Mouse (Mus musculus): Measurements from ENCODE around the gene Klhl29. TPM values are rescaled to one million over a fixed set of nuclear protein-coding genes. Genes with fewer than 3 reads are reported as not detected.

Gene Klhl29
- polyA plus RNA-seq, 1 experiment from 2014 or later: 2.0 TPM

DNA sequence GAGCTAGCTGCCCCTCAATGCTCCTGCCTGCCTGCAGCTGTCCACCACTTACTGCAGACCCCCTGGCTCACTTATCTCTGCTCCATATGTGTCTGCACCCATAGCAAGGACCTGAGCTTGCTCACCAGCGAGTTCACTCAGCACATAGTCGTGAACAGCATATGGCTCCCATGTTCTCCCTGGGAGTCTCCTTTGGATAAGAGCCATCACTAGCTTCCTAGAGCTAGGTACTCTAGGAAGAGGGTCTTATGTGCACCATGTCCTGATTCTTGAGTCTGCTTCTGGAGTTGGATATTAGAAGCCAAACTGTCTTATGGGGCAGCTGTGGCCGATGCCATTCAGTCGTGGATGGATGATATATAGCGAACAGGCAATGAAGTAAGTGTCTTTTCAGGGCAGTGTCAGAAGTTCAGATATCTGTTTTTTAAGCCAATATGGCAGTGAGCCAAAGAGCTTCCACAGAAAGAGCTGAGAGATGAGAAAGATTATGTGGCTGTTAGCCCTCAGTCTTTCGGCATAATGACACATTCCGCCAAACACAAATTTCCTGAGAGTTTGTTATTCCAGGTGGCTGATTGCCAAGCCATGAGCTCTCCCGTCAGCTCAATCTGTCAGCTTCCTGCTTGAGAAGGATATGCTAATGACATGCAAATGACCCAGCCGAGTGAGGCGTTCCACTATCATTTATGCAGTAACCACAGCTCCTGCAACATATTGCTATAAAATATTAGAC, 287.5 kb downstream of the Klhl29 start:
- H3K4me3 ChIP-seq (ENCODE audit: low read depth, low read length): no peak overlapping the region
- DNase-seq (ENCODE audit: low spot score) (peak; percentile 17), ATAC-seq (ENCODE audit: insufficient read depth, low FRiP score, low TSS enrichment) (peak; percentile 69; the same call in 1 of the 2 replicates)
- H3K9ac ChIP-seq (ENCODE audit: low read length): no peak overlapping the region
- no peak overlapping the region for H3K27ac ChIP-seq (ENCODE audit: low read depth, low read length)
- H3K27me3 ChIP-seq (ENCODE audit: control insufficient read depth, insufficient read depth, low read length): no peaks in the 10 kb centered on the region
- no peaks in the 10 kb centered on the region for H3K36me3 ChIP-seq (ENCODE audit: control insufficient read depth, insufficient read depth, low read length)
- WGBS: 43% methylated on average over 10 of the region's 10 CpGs
- H3K4me2 ChIP-seq (ENCODE audit: low read depth): no peak overlapping the region
- no peaks in the 10 kb centered on the region for H3K9me3 ChIP-seq (ENCODE audit: control insufficient read depth, low read length)
- H3K4me1 ChIP-seq (ENCODE audit: control insufficient read depth, insufficient read depth, low read length): 0 out of 2 replicates have a peak, but pooled peaks cover 4% of the 10 kb centered on the region

DNA sequence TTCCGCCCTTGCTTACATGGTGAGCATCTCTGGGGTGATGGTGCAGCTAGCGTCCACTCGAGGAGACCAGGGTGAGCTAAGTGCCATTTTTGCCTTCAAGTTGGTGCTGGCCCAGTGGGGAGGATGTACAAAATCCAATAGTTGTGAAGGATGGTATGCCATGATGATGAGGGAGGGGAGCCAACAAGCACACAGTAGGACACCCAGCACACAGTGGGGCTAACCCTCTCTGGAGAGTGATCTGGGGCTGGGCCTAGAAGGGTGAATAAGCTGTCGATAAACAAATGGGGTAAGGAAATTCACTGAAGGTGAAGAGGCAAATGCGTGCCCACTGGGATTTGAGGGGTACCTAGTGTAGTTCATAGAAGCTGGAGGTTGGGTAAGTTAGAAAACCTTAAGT, 290.8 kb downstream of the Klhl29 start:
- Histone ChIP-seq H3K36me3 (ENCODE audit: control insufficient read depth, insufficient read depth, low read length) (no peaks in the 10 kb centered on the region), H3K9me3 (ENCODE audit: control insufficient read depth, low read length) (no peaks in the 10 kb centered on the region), H3K27ac (ENCODE audit: low read depth, low read length) (no peak overlapping the region), H3K4me1 (ENCODE audit: control insufficient read depth, insufficient read depth, low read length) (0 out of 2 replicates have a peak, but pooled peaks cover 4% of the 10 kb centered on the region), H3K27me3 (ENCODE audit: control insufficient read depth, insufficient read depth, low read length) (no peaks in the 10 kb centered on the region), H3K4me2 (ENCODE audit: low read depth) (no peak overlapping the region), H3K9ac (ENCODE audit: low read length) (no peak overlapping the region), H3K4me3 (ENCODE audit: low read depth, low read length) (no peak overlapping the region)
- 97% methylated on average over 5 of the region's 5 CpGs for WGBS
- ATAC-seq (ENCODE audit: insufficient read depth, low FRiP score, low TSS enrichment) (no peak), DNase-seq (ENCODE audit: low spot score) (no peak)

DNA sequence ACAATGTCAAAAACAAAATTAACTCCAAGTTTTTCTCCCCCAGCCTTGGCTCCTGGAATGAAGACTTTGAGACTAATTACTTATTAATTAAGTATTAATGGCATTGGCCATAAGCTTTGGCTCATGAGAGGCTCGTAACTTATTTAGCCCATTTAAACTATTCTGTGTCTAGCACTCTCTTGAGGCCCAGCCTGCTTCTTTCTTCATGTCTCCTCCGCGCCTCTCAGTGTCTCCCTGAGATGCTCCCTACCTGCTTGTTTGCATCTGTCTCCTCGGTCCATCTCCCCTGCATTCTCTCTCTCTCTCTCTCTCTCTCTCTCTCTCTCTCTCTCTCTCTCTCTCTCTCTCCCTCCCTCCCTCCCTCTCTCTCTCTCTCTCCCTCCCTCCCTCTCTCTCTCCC, 294.0 kb downstream of the Klhl29 start:
- no peak overlapping the region for H3K27ac ChIP-seq (ENCODE audit: low read depth, low read length)
- no peaks in the 10 kb centered on the region for H3K27me3 ChIP-seq (ENCODE audit: control insufficient read depth, insufficient read depth, low read length)
- H3K4me2 ChIP-seq (ENCODE audit: low read depth): no peak overlapping the region
- no peak for ATAC-seq (ENCODE audit: insufficient read depth, low FRiP score, low TSS enrichment)
- no peak overlapping the region for H3K9ac ChIP-seq (ENCODE audit: low read length)
- no peak overlapping the region for H3K4me3 ChIP-seq (ENCODE audit: low read depth, low read length)
- no peaks in the 10 kb centered on the region for H3K4me1 ChIP-seq (ENCODE audit: control insufficient read depth, insufficient read depth, low read length)
- no peaks in the 10 kb centered on the region for H3K9me3 ChIP-seq (ENCODE audit: control insufficient read depth, low read length)
- no peak for DNase-seq (ENCODE audit: low spot score)
- 95% methylated on average over 4 of the region's 4 CpGs for WGBS
- H3K36me3 ChIP-seq (ENCODE audit: control insufficient read depth, insufficient read depth, low read length): no peaks in the 10 kb centered on the region

DNA sequence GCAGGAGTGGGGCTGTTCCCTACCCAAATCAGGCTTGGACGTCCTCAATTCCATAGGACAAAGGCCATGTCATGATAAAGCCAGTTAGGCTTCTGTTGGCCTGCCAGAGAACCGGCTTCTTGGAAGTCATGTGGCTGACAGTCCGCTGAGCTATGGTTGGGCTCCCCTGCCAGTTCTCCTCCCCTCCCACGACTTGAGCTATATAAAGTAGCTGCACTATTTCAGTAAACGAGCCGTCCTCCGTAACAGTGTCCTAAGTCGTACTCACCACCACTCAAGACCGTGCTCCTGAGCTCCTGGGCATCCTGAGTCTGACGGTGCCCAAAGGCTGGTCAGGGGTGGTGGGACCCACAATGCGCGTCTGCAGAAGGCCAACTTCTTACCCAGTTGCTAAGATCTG, 302.3 kb downstream of the Klhl29 start:
- no peak overlapping the region for H3K4me2 ChIP-seq (ENCODE audit: low read depth)
- 84% methylated on average over 12 of the region's 12 CpGs for WGBS
- H3K9me3 ChIP-seq (ENCODE audit: control insufficient read depth, low read length): no peaks in the 10 kb centered on the region
- H3K36me3 ChIP-seq (ENCODE audit: control insufficient read depth, insufficient read depth, low read length): no peaks in the 10 kb centered on the region
- H3K4me3 ChIP-seq (ENCODE audit: low read depth, low read length): no peak overlapping the region
- H3K27ac ChIP-seq (ENCODE audit: low read depth, low read length): no peak overlapping the region
- no peaks in the 10 kb centered on the region for H3K27me3 ChIP-seq (ENCODE audit: control insufficient read depth, insufficient read depth, low read length)
- DNase-seq (ENCODE audit: low spot score) (no peak), ATAC-seq (ENCODE audit: insufficient read depth, low FRiP score, low TSS enrichment) (no peak)
- no peak overlapping the region for H3K9ac ChIP-seq (ENCODE audit: low read length)
- H3K4me1 ChIP-seq (ENCODE audit: control insufficient read depth, insufficient read depth, low read length): no peaks in the 10 kb centered on the region

DNA sequence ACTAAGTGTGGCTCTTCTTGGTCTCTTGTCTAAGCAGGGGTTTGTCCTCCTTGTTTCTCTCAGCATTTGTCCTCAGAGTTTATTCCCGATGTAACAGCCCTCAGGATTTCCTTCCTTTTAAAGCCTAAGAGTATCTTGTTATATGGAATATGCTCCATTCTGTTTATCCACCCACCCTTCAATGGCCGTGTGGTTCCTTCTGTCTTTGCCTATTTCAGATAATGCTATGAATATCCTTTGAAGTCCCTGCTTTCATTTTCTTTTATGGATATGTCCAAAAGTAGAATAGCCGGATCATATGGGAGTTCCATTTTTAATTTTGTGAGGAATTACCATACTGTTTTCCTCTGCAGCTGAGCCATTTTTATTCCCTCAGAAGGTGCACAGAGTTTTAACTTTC, 305.4 kb downstream of the Klhl29 start:
- ATAC-seq (ENCODE audit: insufficient read depth, low FRiP score, low TSS enrichment) (no peak), DNase-seq (ENCODE audit: low spot score) (no peak)
- H3K9me3 ChIP-seq (ENCODE audit: control insufficient read depth, low read length): no peaks in the 10 kb centered on the region
- no peak overlapping the region for H3K27ac ChIP-seq (ENCODE audit: low read depth, low read length)
- H3K9ac ChIP-seq (ENCODE audit: low read length): no peak overlapping the region
- no peaks in the 10 kb centered on the region for H3K4me1 ChIP-seq (ENCODE audit: control insufficient read depth, insufficient read depth, low read length)
- H3K4me3 ChIP-seq (ENCODE audit: low read depth, low read length): no peak overlapping the region
- H3K27me3 ChIP-seq (ENCODE audit: control insufficient read depth, insufficient read depth, low read length): no peaks in the 10 kb centered on the region
- WGBS: 91% methylated on average over 3 of the region's 3 CpGs
- H3K36me3 ChIP-seq (ENCODE audit: control insufficient read depth, insufficient read depth, low read length): no peaks in the 10 kb centered on the region
- H3K4me2 ChIP-seq (ENCODE audit: low read depth): no peak overlapping the region

DNA sequence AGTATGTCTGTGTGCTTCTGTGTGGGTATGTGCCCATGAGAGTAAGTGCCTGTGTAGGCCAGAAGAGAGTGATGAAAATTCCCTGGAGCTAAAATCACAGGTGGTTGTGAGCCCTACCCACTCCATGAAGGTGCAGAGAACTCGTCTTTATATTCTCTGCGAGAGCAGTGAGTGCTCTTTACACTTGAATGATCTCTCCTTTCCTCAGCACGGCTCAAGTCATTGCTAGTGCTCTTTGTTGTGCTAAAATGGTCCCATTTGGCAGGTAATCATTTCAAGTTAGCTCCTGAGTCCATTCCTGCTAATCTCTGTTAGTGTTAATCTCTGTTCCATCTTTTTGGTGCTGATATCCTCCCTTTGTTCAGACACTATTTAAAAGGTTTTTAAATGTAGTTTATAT, 307.9 kb downstream of the Klhl29 start:
- DNase-seq (ENCODE audit: low spot score): no peak
- Histone ChIP-seq H3K27ac (ENCODE audit: low read depth, low read length) (no peak overlapping the region), H3K4me3 (ENCODE audit: low read depth, low read length) (no peak overlapping the region), H3K36me3 (ENCODE audit: control insufficient read depth, insufficient read depth, low read length) (no peaks in the 10 kb centered on the region), H3K9ac (ENCODE audit: low read length) (no peak overlapping the region), H3K9me3 (ENCODE audit: control insufficient read depth, low read length) (no peaks in the 10 kb centered on the region), H3K27me3 (ENCODE audit: control insufficient read depth, insufficient read depth, low read length) (no peaks in the 10 kb centered on the region), H3K4me2 (ENCODE audit: low read depth) (no peak overlapping the region), H3K4me1 (ENCODE audit: control insufficient read depth, insufficient read depth, low read length) (no peaks in the 10 kb centered on the region)
- no peak for ATAC-seq (ENCODE audit: insufficient read depth, low FRiP score, low TSS enrichment)
- WGBS: 48% methylated on average over 3 of the region's 3 CpGs

DNA sequence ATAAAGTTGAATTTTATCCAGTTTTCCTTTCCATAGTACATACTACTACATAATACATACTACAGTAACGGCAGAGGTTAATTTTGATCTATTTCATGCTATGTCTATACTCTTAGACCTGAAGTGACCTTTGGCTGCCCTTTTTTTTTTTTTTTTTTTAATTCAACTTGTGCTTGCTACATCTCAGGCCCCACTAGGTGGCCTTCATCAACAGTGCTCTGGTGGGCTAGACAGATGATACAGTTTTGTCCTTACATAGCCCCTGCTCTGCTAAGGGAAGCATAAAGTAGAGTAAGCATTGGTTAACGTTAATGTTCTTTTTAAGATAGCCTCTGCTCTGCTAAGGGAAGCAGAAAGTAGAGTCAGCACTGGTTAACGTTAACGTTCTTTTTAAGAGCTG, 327.4 kb downstream of the Klhl29 start:
- ATAC-seq (ENCODE audit: insufficient read depth, low FRiP score, low TSS enrichment): no peak
- H3K9ac ChIP-seq (ENCODE audit: low read length): no peak overlapping the region
- H3K36me3 ChIP-seq (ENCODE audit: control insufficient read depth, insufficient read depth, low read length): no peaks in the 10 kb centered on the region
- H3K4me3 ChIP-seq (ENCODE audit: low read depth, low read length): no peak overlapping the region
- DNase-seq (ENCODE audit: low spot score): no peak
- H3K9me3 ChIP-seq (ENCODE audit: control insufficient read depth, low read length): peaks cover 14% of the 10 kb centered on the region
- WGBS: 94% methylated on average over 4 of the region's 4 CpGs
- H3K4me2 ChIP-seq (ENCODE audit: low read depth): no peak overlapping the region
- H3K27me3 ChIP-seq (ENCODE audit: control insufficient read depth, insufficient read depth, low read length): no peaks in the 10 kb centered on the region
- H3K4me1 ChIP-seq (ENCODE audit: control insufficient read depth, insufficient read depth, low read length): no peaks in the 10 kb centered on the region
- no peak overlapping the region for H3K27ac ChIP-seq (ENCODE audit: low read depth, low read length)

DNA sequence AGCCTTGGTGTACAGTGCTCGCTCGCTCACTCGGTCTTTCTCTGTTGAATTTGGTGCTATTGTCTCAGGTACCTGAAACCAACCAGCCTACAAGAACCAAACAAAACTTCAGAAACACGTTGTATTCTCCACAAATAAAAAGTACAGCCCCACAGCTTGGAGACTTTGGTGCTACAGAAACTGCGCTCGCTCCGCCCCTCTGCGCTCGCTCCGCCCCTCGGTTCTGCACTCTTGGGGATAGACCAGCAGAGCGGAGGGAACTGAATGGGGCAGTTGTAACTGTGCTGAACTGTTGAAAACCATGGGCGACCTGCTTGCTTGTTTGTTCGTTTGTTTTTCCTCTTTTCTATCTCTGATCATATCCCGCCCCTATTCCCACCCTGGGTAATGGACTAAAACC, 331.3 kb downstream of the Klhl29 start:
- no peaks in the 10 kb centered on the region for H3K4me1 ChIP-seq (ENCODE audit: control insufficient read depth, insufficient read depth, low read length)
- no peak overlapping the region for H3K4me2 ChIP-seq (ENCODE audit: low read depth)
- H3K4me3 ChIP-seq (ENCODE audit: low read depth, low read length): no peak overlapping the region
- DNase-seq (ENCODE audit: low spot score) (no peak), ATAC-seq (ENCODE audit: insufficient read depth, low FRiP score, low TSS enrichment) (no peak)
- no peaks in the 10 kb centered on the region for H3K36me3 ChIP-seq (ENCODE audit: control insufficient read depth, insufficient read depth, low read length)
- 86% methylated on average over 15 of the region's 15 CpGs for WGBS
- H3K9me3 ChIP-seq (ENCODE audit: control insufficient read depth, low read length): peaks cover under 1% of the 10 kb centered on the region; the same call in 1 of the 2 replicates
- H3K27me3 ChIP-seq (ENCODE audit: control insufficient read depth, insufficient read depth, low read length): no peaks in the 10 kb centered on the region
- H3K27ac ChIP-seq (ENCODE audit: low read depth, low read length): no peak overlapping the region
- no peak overlapping the region for H3K9ac ChIP-seq (ENCODE audit: low read length)

DNA sequence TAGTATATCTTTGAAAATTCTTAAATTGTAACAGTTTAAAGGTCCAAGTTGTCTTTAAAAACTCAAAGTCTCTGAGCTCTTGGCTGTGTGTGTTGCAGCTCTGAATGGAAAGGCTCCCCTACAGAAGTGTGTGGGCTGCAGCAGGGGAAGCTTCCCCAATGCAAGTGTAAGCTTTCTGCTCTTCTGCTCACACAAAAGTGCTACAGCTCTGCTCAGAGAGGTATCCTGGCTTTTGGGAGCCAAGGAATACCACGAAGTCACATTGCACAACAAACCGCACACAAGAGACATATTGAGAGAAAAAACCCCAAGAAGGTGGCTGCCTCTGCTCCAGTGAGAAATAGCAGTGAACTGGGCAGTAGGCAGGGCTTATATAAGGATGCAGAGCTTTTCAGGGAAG, 337.5 kb downstream of the Klhl29 start:
- Histone ChIP-seq H3K4me2 (ENCODE audit: low read depth) (no peak overlapping the region), H3K9me3 (ENCODE audit: control insufficient read depth, low read length) (no peaks in the 10 kb centered on the region), H3K27me3 (ENCODE audit: control insufficient read depth, insufficient read depth, low read length) (no peaks in the 10 kb centered on the region), H3K36me3 (ENCODE audit: control insufficient read depth, insufficient read depth, low read length) (0 out of 2 replicates have a peak, but pooled peaks cover 2% of the 10 kb centered on the region), H3K4me1 (ENCODE audit: control insufficient read depth, insufficient read depth, low read length) (no peaks in the 10 kb centered on the region), H3K9ac (ENCODE audit: low read length) (no peak overlapping the region), H3K4me3 (ENCODE audit: low read depth, low read length) (no peak overlapping the region), H3K27ac (ENCODE audit: low read depth, low read length) (no peak overlapping the region)
- no peak for ATAC-seq (ENCODE audit: insufficient read depth, low FRiP score, low TSS enrichment)
- 88% methylated on average over 2 of the region's 2 CpGs for WGBS
- no peak for DNase-seq (ENCODE audit: low spot score)

All from neural tube, embryonic 11.5 days (tissue).